Mouse (Mus musculus): ENCODE results near the gene Gm6583.
"Not testable (repeated sequence)": the region's sequence is repeated elsewhere in the genome, so short reads cannot be mapped to it uniquely, and the experiment has no call there.

Gm6583 gene

GRCm38 (mm10) chr5:112324637-112325545, 30.9 kb downstream of the Gm6583 start:
- no peak for DNase-seq (ENCODE audit: low spot score)

DNA sequence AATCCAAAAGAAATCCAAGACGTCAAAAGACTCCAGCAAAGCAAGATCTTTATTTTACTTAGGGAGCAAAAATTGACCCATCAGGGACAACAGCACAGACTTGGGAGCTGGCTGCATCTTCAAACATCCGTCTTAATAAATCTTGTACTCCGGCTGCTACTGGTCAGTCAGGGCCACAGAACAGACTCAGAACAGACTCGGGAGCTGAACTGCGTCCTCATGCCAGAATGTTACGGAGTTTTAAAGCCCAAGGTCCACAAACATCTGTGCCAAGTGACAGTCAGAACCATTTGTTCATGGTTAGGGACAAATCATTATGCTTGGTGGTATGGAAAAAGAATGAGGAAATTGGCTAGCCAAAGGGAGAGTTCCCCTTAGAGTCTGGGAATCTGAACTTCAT, 32.6 kb downstream of the Gm6583 start:
- DNase-seq (ENCODE audit: low spot score) = no peak

- DNase-seq (ENCODE audit: low spot score) = no peak
Measured at GRCm38 (mm10) chr5:112321376-112321775, 34.5 kb downstream of the Gm6583 start.

GRCm38 (mm10) chr5:112320936-112321335, 34.9 kb downstream of the Gm6583 start:
- no peak for DNase-seq (ENCODE audit: low spot score)

- DNase-seq (ENCODE audit: low spot score) = no peak
Measured at GRCm38 (mm10) chr5:112320379-112320778, 35.5 kb downstream of the Gm6583 start.

GRCm38 (mm10) chr5:112319343-112319742, 36.5 kb downstream of the Gm6583 start:
- not testable (repeated sequence) for DNase-seq (ENCODE audit: low spot score)

GRCm38 (mm10) chr5:112317328-112317727, 38.5 kb downstream of the Gm6583 start:
- no peak for DNase-seq (ENCODE audit: low spot score)

- no peak for DNase-seq (ENCODE audit: low spot score)
Measured at GRCm38 (mm10) chr5:112316468-112316867, 39.4 kb downstream of the Gm6583 start.

DNA sequence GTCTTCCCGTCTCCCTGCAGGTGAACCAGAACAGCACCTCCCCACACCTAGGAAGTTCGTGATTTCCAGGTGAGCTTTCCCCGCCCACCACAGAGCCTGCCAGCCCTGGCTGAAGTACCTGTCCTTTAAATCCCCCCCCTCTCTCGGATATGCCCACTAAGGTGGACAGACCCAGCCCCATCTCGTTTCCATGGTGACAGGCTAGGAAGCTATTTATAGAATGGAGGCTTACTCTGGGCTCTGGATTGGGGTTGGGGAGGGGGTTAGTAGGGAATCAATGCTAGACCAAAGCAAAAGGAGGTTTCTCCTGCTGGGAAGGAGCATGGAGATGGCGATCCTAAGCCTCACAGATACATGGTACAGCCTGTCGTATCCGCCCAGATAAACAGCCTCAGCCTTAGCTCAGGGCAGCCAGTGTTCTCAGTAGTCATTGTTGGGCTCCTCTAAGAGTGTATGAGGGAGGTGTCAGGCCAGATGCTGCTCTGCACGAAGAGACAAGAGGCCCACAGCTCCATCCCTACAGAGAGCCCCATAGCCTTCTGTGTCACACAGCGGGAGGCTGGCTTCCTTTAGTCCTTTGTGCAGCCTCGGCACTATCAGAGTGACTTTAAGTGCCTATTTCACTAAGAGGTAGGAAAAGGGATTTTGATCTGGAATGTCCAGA, 42.5 kb downstream of the Gm6583 start:
- no peak for DNase-seq (ENCODE audit: low spot score)

- no peak for DNase-seq (ENCODE audit: low spot score)
Measured at GRCm38 (mm10) chr5:112305842-112306241, 50.0 kb downstream of the Gm6583 start.
